Mouse (Mus musculus): ENCODE data around the gene Fbxl8.

DNA sequence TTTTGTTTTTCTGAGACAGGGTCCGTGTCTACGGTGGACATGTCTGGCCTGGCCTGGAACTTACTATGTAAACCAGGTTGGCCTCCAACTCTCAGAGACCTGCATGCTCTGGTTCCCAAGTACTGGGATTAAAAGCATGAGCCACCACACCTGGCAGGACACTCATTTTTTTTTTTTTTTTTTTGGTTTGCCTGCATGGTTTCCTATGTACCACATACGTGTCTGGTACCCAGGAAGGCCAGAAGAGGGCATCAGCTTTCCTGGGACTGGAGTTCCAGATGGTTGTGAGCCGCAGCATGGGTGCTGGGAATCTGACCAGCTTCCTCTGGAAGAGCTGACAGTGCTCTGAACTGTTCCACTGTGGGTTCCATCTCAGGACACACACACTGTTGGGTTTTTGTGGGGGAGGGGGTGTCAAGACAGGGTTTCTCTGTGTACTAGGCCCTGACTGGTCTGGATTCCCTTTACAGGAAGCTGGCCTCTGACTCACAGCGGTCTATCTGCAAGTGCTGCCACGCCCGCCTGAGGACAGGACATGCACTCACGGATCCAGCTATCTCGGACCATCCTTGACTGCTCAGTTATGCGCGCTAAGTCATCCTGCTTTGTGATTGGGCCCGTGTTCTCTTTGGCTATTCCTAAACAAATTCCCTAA, 3.0 kb upstream of the Fbxl8 start:
- TF ChIP-seq POLR2A (IDR thresholded peaks at IDR 0.05; ENCODE audit: borderline replicate concordance, insufficient read depth, low read length) (no peak), CTCF (IDR thresholded peaks at IDR 0.05; ENCODE audit: borderline replicate concordance, insufficient read depth, low read depth, low read length) (no peak)
